Mouse (Mus musculus) spleen, adult 2 months (tissue): ENCODE results near the gene Med10.

ENCODE experiments used
- CTCF ChIP-seq: fragments of 200-500 bp; IDR thresholded peaks from 2 replicates; pipeline ENCODE4 v1.5.1; 2011; ENCODE audit warnings: mild to moderate bottlenecking, inconsistent platforms; ENCODE audit not compliant: insufficient read depth, insufficient read length, insufficient replicate concordance; ENCODE audit errors: extremely low read depth
- POLR2A ChIP-seq: fragments of 200-500 bp; IDR thresholded peaks from 2 replicates; pipeline ENCODE4 v1.6.1; 2011; ENCODE audit warnings: low read depth, low read length, inconsistent platforms

DNA sequence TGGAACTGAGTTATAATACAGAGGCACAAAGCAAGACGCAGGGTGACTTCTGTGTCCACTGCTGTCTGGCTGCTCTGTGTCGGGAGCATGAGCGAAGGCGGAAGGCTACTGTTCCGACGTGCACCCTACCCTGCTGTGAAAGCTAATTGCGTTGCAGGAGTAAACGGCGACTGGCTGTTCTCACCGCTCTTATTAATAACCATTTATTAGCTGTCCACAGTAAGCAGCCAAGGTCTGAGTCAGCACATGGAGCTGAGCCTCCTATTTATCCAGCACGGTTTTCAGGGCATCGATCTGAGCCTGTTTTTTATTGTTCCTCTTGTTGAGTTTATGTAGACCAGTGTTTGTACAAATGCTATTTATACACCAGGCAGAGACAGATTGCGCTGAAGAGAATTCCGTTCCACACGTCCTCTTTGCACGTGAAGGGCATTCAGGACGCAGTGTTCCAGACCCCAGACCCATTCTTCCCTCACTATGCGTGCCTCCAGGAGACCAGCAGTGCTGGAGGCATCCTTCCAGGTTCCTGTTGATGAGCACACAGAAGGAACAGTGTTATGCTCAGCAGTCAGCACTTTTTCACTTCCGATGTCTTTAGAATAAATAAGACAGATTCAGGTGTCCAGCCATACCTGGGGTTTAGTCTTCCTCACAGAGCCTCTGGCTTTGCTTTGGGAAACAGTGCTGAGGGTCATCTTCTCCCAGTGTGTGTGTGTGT lies 21.9 kb downstream of the Med10 start:
- TF ChIP-seq CTCF = no peak
- no peak for TF ChIP-seq POLR2A
